Mouse (Mus musculus): ENCODE results near the gene Lsm10. TPM values are rescaled to one million over a fixed set of nuclear protein-coding genes. Genes with fewer than 3 reads are reported as not detected.

Gene Lsm10
- 27.0 and 28.6 TPM in 2 replicates for total RNA-seq (2014; rRNA removed)
- polyA plus RNA-seq (2015; fragmentation: Nextera tagmentation; extraction: Ambion mirVana), result 47.7 and 49.3 TPM in 2 replicates

DNA sequence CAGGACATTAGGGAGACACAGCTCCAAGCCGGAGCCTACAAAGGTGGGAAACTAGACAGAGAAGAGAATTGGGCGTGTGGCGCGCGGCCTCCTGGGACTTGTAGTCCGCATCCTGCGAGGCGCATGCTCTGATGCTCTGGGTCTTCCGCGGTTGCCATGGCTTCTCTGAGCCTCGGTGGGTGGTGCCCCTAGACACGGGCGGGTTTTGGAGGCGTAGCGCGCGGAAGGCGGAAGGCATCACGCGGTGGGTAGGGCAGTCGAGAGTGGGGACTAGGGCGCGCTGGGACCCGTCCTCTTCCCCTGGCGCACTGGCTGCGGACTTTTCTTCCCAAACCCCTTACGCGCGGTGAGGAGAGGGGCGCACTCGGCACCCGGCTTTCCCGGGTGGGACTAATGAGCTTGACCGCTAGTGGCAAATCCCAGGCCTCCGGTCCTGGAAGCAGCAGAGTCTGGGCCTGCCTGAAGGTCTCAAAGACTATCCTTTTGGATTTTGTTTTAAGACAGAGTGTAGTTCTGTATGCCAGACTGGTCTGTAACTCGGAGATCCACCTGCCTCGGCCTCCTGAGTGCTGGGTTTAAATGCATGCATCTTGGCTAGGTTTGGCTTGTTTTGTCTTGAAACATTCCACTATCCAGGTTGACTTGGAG lies at the start of gene Lsm10:
Lsm10 (plus strand) TSS at position 160 of the 648 bp plus-strand sequence.
- no peaks in the 10 kb centered on the region for H3K27me3 ChIP-seq (ENCODE audit: insufficient read depth, low read length)
- peak within 1 kb of the TSS; percentile 57 for H3K4me2 ChIP-seq (ENCODE audit: low read depth, low read length, poor library complexity, severe bottlenecking)
- ATAC-seq (ENCODE audit: low FRiP score) (peak; percentile 94), DNase-seq (ENCODE audit: low spot score) (peak; percentile 98)
- peak within 1 kb of the TSS; percentile 76 for H3K27ac ChIP-seq (ENCODE audit: low read depth, low read length)
- 3% methylated on average over 37 of the region's 37 CpGs for WGBS
- no peaks in the 10 kb centered on the region for H3K36me3 ChIP-seq (ENCODE audit: insufficient read depth, low read length)
- H3K4me3 ChIP-seq (ENCODE audit: low read depth, low read length), result peak within 1 kb of the TSS; percentile 58
- H3K4me1 ChIP-seq (ENCODE audit: insufficient read depth, low read length), result no peaks in the 10 kb centered on the region
- peak within 1 kb of the TSS; percentile 65 for H3K9ac ChIP-seq (replicated peaks; ENCODE audit: low read length, poor library complexity, severe bottlenecking)
- no peak for TF ChIP-seq CTCF (IDR thresholded peaks at IDR 0.05)
- H3K9me3 ChIP-seq (ENCODE audit: low read length), result no peaks in the 10 kb centered on the region

DNA sequence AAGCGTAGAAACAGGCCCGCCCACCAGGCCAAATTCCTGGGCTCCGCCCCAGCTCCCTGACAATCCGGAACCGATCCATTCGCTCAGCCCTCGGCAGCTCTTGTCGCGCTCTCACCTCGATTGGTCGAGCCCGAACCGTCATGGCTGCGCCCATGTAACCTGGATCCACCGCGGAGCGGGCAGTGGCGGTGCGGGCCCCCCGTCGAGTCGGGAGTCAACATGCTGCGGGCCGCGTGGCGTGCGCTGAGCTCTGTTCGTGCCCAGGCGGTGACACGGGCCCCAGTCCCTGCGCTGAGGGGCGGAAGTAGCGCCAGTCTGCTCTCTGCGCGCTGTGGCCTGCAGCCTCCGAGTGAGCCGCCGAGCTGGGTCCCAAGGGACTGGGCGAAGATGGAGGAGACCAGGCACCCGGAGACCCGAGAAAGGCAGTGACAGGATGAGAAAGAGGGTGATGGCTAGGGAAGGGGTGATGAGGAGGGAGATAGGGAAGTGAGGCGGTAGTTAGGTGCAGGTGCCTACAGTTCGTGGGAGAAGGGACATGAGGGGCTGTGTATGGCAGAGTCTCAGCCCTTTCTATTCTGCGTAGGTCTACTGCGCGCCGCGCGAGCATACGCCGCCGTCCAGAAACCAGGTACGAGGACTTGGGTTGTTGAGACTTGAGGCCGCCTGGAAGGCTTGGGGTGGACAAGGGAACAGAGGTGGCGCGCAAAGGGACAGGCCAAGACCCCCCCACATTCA lies 49.4 kb upstream of the Lsm10 start, which contains the start of gene Mrps15:
Mrps15 (plus strand) TSS at position 75 of the 735 bp plus-strand sequence.
- Histone ChIP-seq H3K9me3 (ENCODE audit: low read length) (no peaks in the 10 kb centered on the region), H3K4me3 (ENCODE audit: low read depth, low read length) (peak within 1 kb of the TSS; percentile 56), H3K9ac (replicated peaks; ENCODE audit: low read length, poor library complexity, severe bottlenecking) (peak within 1 kb of the TSS; percentile 82), H3K36me3 (ENCODE audit: insufficient read depth, low read length) (peaks cover 21% of the 10 kb centered on the region; the same call in 1 of the 2 replicates), H3K4me1 (ENCODE audit: insufficient read depth, low read length) (peaks cover 10% of the 10 kb centered on the region; the same call in 1 of the 2 replicates), H3K4me2 (ENCODE audit: low read depth, low read length, poor library complexity, severe bottlenecking) (peak within 1 kb of the TSS; percentile 94), H3K27ac (ENCODE audit: low read depth, low read length) (peak within 1 kb of the TSS; percentile 77), H3K27me3 (ENCODE audit: insufficient read depth, low read length) (no peaks in the 10 kb centered on the region)
- 1% methylated on average over 56 of the region's 56 CpGs for WGBS
- no peak for TF ChIP-seq CTCF (IDR thresholded peaks at IDR 0.05)
- ATAC-seq (ENCODE audit: low FRiP score) (peak; percentile 95), DNase-seq (ENCODE audit: low spot score) (peak; percentile 96)

DNA sequence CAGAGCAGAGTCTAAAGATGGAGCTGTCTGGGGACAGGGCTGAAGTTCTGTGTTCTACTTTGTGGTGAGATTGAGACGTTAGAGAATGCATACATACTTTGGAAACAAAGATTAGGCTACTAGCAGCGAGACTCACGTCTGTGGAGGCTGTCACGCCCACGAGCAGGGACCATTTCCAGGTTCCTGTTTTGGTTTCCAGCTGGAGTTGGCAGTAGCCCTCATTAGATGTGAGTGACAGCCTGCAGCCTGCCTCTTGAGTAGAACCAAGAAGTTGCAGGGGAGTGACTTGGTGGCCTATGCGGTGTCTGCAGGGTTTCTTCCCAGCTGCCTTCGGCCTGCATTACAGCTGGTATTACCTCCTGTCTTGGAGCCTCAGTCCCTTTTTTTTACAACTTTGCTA lies 44.8 kb upstream of the Lsm10 start:
- Histone ChIP-seq H3K4me3 (ENCODE audit: low read depth, low read length) (no peak overlapping the region), H3K9me3 (ENCODE audit: low read length) (no peaks in the 10 kb centered on the region), H3K36me3 (ENCODE audit: insufficient read depth, low read length) (peaks cover 46% of the 10 kb centered on the region), H3K4me2 (ENCODE audit: low read depth, low read length, poor library complexity, severe bottlenecking) (no peak overlapping the region), H3K4me1 (ENCODE audit: insufficient read depth, low read length) (peaks cover 10% of the 10 kb centered on the region; the same call in 1 of the 2 replicates), H3K27ac (ENCODE audit: low read depth, low read length) (no peak overlapping the region), H3K9ac (replicated peaks; ENCODE audit: low read length, poor library complexity, severe bottlenecking) (no peak overlapping the region), H3K27me3 (ENCODE audit: insufficient read depth, low read length) (no peaks in the 10 kb centered on the region)
- DNase-seq (ENCODE audit: low spot score) (no peak), ATAC-seq (ENCODE audit: low FRiP score) (no peak)
- WGBS, result 77% methylated on average over 7 of the region's 7 CpGs
- TF ChIP-seq CTCF (IDR thresholded peaks at IDR 0.05), result no peak

DNA sequence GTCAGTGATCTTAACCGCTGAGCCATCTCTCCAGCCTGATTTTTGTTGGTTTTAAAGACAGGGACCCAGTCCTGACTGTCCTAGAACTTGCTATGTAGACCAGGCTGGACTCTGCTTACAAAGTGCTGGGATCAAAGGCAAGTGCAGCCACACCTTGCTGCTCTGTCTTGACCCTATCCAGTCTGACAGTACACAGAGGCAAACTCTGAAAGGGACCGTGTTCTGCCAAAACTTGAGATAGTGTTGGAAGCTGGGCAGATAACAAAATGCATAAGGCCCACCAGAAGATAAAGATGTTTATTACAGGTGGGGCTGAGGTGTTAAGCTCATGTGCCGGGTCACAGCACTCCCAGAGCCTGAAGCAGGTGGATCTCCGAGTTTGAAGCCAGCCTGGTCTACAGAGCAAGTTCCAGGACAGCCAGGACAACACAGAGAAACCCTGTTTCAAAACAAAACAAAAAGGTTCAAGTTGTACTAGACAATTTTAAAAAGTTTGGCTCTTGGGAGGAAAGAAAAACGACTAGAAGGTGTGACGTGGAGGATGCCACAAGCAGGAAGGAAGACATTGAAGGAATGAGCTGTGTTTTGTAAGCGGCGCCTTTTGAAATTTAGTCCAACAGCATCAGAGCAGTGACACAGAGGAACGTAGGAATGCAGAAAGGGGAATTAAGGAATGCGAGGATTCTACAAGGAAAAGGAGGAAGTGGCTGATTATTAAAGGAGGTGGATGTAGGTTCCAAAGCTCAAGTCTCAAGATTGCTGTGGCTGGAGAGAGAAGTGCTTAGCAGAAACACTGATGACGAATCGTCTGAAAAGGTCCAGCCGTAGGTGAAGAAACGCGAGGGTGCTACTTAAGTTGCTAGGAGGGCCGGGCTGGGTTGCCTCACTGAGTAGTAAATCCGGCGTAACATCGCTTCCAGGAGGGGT lies 39.0 kb upstream of the Lsm10 start:
- H3K27me3 ChIP-seq (ENCODE audit: insufficient read depth, low read length), result no peaks in the 10 kb centered on the region
- ATAC-seq (ENCODE audit: low FRiP score), result no peak
- H3K9me3 ChIP-seq (ENCODE audit: low read length), result no peaks in the 10 kb centered on the region
- H3K4me1 ChIP-seq (ENCODE audit: insufficient read depth, low read length), result 0 out of 2 replicates have a peak, but pooled peaks cover 2% of the 10 kb centered on the region
- H3K4me3 ChIP-seq (ENCODE audit: low read depth, low read length), result peak overlapping the region; percentile 70
- H3K9ac ChIP-seq (replicated peaks; ENCODE audit: low read length, poor library complexity, severe bottlenecking), result no peak overlapping the region
- no peak for TF ChIP-seq CTCF (IDR thresholded peaks at IDR 0.05)
- H3K4me2 ChIP-seq (ENCODE audit: low read depth, low read length, poor library complexity, severe bottlenecking), result peak overlapping the region; percentile 85
- H3K36me3 ChIP-seq (ENCODE audit: insufficient read depth, low read length), result peaks cover 26% of the 10 kb centered on the region
- no peak for DNase-seq (ENCODE audit: low spot score)
- H3K27ac ChIP-seq (ENCODE audit: low read depth, low read length), result no peak overlapping the region
- WGBS, result 16% methylated on average over 19 of the region's 19 CpGs

DNA sequence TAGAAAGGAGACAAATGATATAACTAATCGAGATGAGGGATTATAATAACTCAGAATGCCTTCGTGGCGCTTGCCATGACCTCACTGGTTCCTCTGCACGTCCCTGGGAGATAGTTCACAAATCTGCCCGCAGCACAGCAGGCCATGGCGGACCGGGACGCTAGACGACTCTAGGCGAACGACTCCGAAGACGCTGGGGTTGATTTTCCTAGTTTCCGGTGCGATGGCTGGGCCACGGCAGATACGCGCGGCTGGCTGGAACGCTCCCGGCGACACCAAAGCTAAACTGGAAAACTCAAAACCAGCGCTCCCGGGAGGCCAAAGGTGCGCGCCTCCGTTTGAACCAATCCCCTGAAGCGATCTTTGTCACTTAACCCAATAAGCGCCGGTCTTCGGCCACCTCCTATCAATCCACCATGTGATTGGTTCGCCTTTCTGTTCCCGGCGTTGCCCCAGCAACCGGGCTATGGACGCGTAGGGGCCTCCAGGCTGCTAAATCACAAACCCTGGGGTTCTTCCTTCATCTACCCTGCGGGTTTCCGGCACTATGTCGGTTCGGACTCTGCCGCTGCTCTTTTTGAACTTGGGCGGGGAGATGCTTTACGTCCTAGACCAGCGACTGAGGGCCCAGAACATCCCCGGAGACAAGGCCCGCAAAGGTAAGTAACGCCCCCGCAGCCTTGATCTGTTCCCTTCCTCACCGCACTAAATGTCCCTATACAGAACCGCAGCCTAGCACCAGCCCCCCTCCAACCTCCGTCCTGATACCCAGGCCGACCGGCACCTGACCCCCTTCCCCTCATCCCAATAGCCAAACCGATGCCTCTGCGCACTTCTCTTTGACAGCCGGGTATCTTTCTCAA lies 38.1 kb upstream of the Lsm10 start, which contains the start of gene Oscp1:
Oscp1 (plus strand) TSS at position 432 of the 863 bp plus-strand sequence.
- H3K27ac ChIP-seq (ENCODE audit: low read depth, low read length), result peak within 1 kb of the TSS; percentile 70
- H3K36me3 ChIP-seq (ENCODE audit: insufficient read depth, low read length), result peaks cover 24% of the 10 kb centered on the region
- no peaks in the 10 kb centered on the region for H3K9me3 ChIP-seq (ENCODE audit: low read length)
- no peaks in the 10 kb centered on the region for H3K27me3 ChIP-seq (ENCODE audit: insufficient read depth, low read length)
- WGBS, result under 1% methylated on average over 57 of the region's 57 CpGs
- ATAC-seq (ENCODE audit: low FRiP score), result peak; percentile 97
- H3K4me2 ChIP-seq (ENCODE audit: low read depth, low read length, poor library complexity, severe bottlenecking), result peak within 1 kb of the TSS; percentile 85
- H3K4me1 ChIP-seq (ENCODE audit: insufficient read depth, low read length), result 0 out of 2 replicates have a peak, but pooled peaks cover 2% of the 10 kb centered on the region
- H3K4me3 ChIP-seq (ENCODE audit: low read depth, low read length), result peak within 1 kb of the TSS; percentile 70
- TF ChIP-seq CTCF (IDR thresholded peaks at IDR 0.05), result no peak
- H3K9ac ChIP-seq (replicated peaks; ENCODE audit: low read length, poor library complexity, severe bottlenecking), result peak within 1 kb of the TSS; percentile 64
- peak; percentile 97 for DNase-seq (ENCODE audit: low spot score)

Data from midbrain, postnatal 0 days (tissue).